Comparison of ENCODE assay signal across 25 mouse cellular contexts in genomic region chr3:24982111-24982510, GRCm38 (mm10).
DNase-seq lines count a peak whose midpoint lies in the region; ATAC-seq and TF ChIP-seq lines count a peak whose summit lies in the region.
"Had no signal": no experiment of that assay in that cellular context is flagged by ENCODE, and none has a peak within 500 bp of the region (broad histone marks: within the 10 kb centered on the region; RNA-seq: fewer than 3 reads in every experiment).

No protein-coding gene starts in this region.

- no peaks in the 10 kb centered on the region for H3K4me1 ChIP-seq in liver, adult 2 months (ENCODE audit: control insufficient read depth, insufficient read depth, low read length)
- H3K4me1 ChIP-seq in liver, embryonic 11.5 days (replicated peaks; ENCODE audit: control insufficient read depth, insufficient read depth, low read length) = no peaks in the 10 kb centered on the region
- H3K4me1 ChIP-seq: forebrain, embryonic 10.5 days; forebrain, embryonic 15.5 days; heart, embryonic 10.5 days; heart, embryonic 15.5 days; megakaryocyte, embryonic 14.5 days; midbrain, embryonic 12.5 days; neural tube, embryonic 13.5 days had no signal

- H3K36me3 ChIP-seq in liver, adult 2 months (ENCODE audit: control insufficient read depth, insufficient read depth, low read length) = no peaks in the 10 kb centered on the region
- no peaks in the 10 kb centered on the region for H3K36me3 ChIP-seq in liver, embryonic 11.5 days (ENCODE audit: control insufficient read depth, insufficient read depth, low read length)
- H3K36me3 ChIP-seq: forebrain, embryonic 10.5 days; forebrain, embryonic 15.5 days; G1E; heart, embryonic 10.5 days; heart, embryonic 15.5 days; midbrain, embryonic 12.5 days; neural tube, embryonic 13.5 days had no signal

- TF ChIP-seq POLR2A in liver, adult 2 months (IDR thresholded peaks at IDR 0.05; ENCODE audit: extremely low read depth, insufficient read depth, low read length) = no peak

- no peaks in the 10 kb centered on the region for H3K9me3 ChIP-seq in liver, embryonic 11.5 days (ENCODE audit: control insufficient read depth, low read length)
- H3K9me3 ChIP-seq: forebrain, embryonic 10.5 days; forebrain, embryonic 15.5 days; G1E; heart, embryonic 10.5 days; heart, embryonic 15.5 days; megakaryocyte, embryonic 14.5 days; midbrain, embryonic 12.5 days; neural tube, embryonic 13.5 days had no signal

- 56% methylated on average over 4 of the region's 4 CpGs for WGBS in liver, adult 2 months
- 70% methylated on average over 4 of the region's 4 CpGs for WGBS in liver, embryonic 11.5 days

- peak; percentile 55 for DNase-seq in adrenal gland, postnatal 10 days
- DNase-seq in adrenal gland, adult 18-20 months (ENCODE audit: low spot score in 2 of 2) = no peak
- peak; percentile 33 for DNase-seq in liver, adult 2 months (ENCODE audit: extremely low read depth, low read depth, low spot score)
- no peak for DNase-seq in liver, embryonic 11.5 days (ENCODE audit: low spot score)
- peak; percentile 10 for DNase-seq in fibroblast of lung, adult 2 months (ENCODE audit: low read depth)
- no peak for DNase-seq in gastrocnemius, adult 2 months
- DNase-seq in thymus, postnatal 36 days = no peak
- DNase-seq: cerebellum, adult 11-12 months; kidney, adult 18-20 months; kidney, postnatal 10 days; layer of hippocampus, adult 9-11 months; liver; lung, postnatal 36 days; right cerebral cortex, postnatal 14 days; thymus, postnatal 14 days had no signal

- no peak overlapping the region for H3K4me3 ChIP-seq in liver, adult 2 months (ENCODE audit: insufficient read depth, low read depth, low read length)
- H3K4me3 ChIP-seq in liver, embryonic 11.5 days (ENCODE audit: low read depth, low read length) = no peak overlapping the region
- no peak overlapping the region for H3K4me3 ChIP-seq in gastrocnemius, adult 2 months
- H3K4me3 ChIP-seq: forebrain, embryonic 10.5 days; forebrain, embryonic 15.5 days; heart, embryonic 10.5 days; heart, embryonic 15.5 days; megakaryocyte, embryonic 14.5 days; midbrain, embryonic 12.5 days; neural tube, embryonic 13.5 days had no signal

- H3K27ac ChIP-seq in liver, adult 2 months (replicated peaks; ENCODE audit: insufficient read depth, low read depth, low read length) = no peak overlapping the region
- H3K27ac ChIP-seq in liver, embryonic 11.5 days (ENCODE audit: low read depth, low read length) = no peak overlapping the region
- no peak overlapping the region for H3K27ac ChIP-seq in gastrocnemius, adult 2 months
- H3K27ac ChIP-seq: forebrain, embryonic 10.5 days; forebrain, embryonic 15.5 days; heart, embryonic 10.5 days; heart, embryonic 15.5 days; midbrain, embryonic 12.5 days; neural tube, embryonic 13.5 days had no signal

- no peak overlapping the region for H3K4me2 ChIP-seq in liver, embryonic 11.5 days
- H3K4me2 ChIP-seq: forebrain, embryonic 15.5 days; heart, embryonic 15.5 days; midbrain, embryonic 12.5 days; neural tube, embryonic 13.5 days had no signal

- H3K27me3 ChIP-seq in liver, adult 2 months (ENCODE audit: control insufficient read depth, insufficient read depth, low read length) = no peaks in the 10 kb centered on the region
- H3K27me3 ChIP-seq in liver, embryonic 11.5 days (replicated peaks; ENCODE audit: control insufficient read depth, insufficient read depth, low read length) = no peaks in the 10 kb centered on the region
- H3K27me3 ChIP-seq: forebrain, embryonic 15.5 days; heart, embryonic 15.5 days; megakaryocyte, embryonic 14.5 days; midbrain, embryonic 12.5 days; neural tube, embryonic 13.5 days; Patski had no signal

- intact Hi-C loops in gastrocnemius, adult 2 months (cut with DNase I) = no loop called here

- no peaks in the 10 kb centered on the region for H3K79me2 ChIP-seq in liver, adult 2 months (ENCODE audit: control insufficient read depth, insufficient read depth, low read length)

- H3K9ac ChIP-seq in liver, adult 2 months (ENCODE audit: low read depth, low read length) = no peak overlapping the region
- no peak overlapping the region for H3K9ac ChIP-seq in liver, embryonic 11.5 days (ENCODE audit: low read depth, low read length)
- H3K9ac ChIP-seq: forebrain, embryonic 15.5 days; heart, embryonic 15.5 days; midbrain, embryonic 12.5 days; neural tube, embryonic 13.5 days had no signal

- no peak for ATAC-seq in liver, embryonic 11.5 days (replicated peaks; ENCODE audit: low FRiP score)
- ATAC-seq: forebrain, embryonic 15.5 days; hindbrain, embryonic 16.5 days; Patski had no signal

- no peak for TF ChIP-seq CTCF in liver, adult 2 months (IDR thresholded peaks at IDR 0.05; ENCODE audit: low read depth, low read length)
- TF ChIP-seq CTCF in gastrocnemius, adult 2 months (IDR thresholded peaks at IDR 0.05) = no peak

Comparison
In these comparisons a context has a peak if more than half of its experiments do, and no peak if none do; other contexts are left out.
1. DNase-seq: peak in adrenal gland, postnatal 10 days (single experiment), liver, adult 2 months (single experiment) and fibroblast of lung, adult 2 months (single experiment); none in adrenal gland, adult 18-20 months (0 of 2), liver, embryonic 11.5 days (single experiment), gastrocnemius, adult 2 months (single experiment) and thymus, postnatal 36 days (0 of 2).